Mouse (Mus musculus): Measurements from ENCODE around the gene Smc5. TPM values are rescaled to one million over a fixed set of nuclear protein-coding genes. Genes with fewer than 3 reads are reported as not detected.

Gene Smc5
- polyA plus RNA-seq, 1 experiment = 2.8 TPM

- H3K27me3 ChIP-seq (replicated peaks) = no peaks in the 10 kb centered on the region
- peaks cover 28% of the 10 kb centered on the region for H3K4me1 ChIP-seq
- H3K9me3 ChIP-seq = peaks cover 8% of the 10 kb centered on the region; the same call in 1 of the 2 replicates
- no peak overlapping the region for H3K4me3 ChIP-seq (replicated peaks)
- TF ChIP-seq GATA1 (IDR thresholded peaks at IDR 0.05; ENCODE audit: borderline replicate concordance, low read length) (no peak), FLI1 (IDR thresholded peaks at IDR 0.05; ENCODE audit: low read length) (no peak)
- H3K36me3 ChIP-seq (replicated peaks; ENCODE audit: low read length) = peaks cover 12% of the 10 kb centered on the region
These were observed 15.6 kb upstream of the Smc5 start for GRCm38 (mm10) chr19:23289251-23289650.

- TF ChIP-seq FLI1 (IDR thresholded peaks at IDR 0.05; ENCODE audit: low read length) (no peak), GATA1 (IDR thresholded peaks at IDR 0.05; ENCODE audit: borderline replicate concordance, low read length) (no peak)
- H3K4me1 ChIP-seq = peaks cover 25% of the 10 kb centered on the region
- no peak overlapping the region for H3K4me3 ChIP-seq (replicated peaks)
- no peaks in the 10 kb centered on the region for H3K27me3 ChIP-seq (replicated peaks)
- peaks cover 17% of the 10 kb centered on the region for H3K9me3 ChIP-seq
- peaks cover 16% of the 10 kb centered on the region for H3K36me3 ChIP-seq (replicated peaks; ENCODE audit: low read length)
These were observed 8.4 kb upstream of the Smc5 start for GRCm38 (mm10) chr19:23281911-23282660.

GRCm38 (mm10) chr19:23274054-23274724 lies 492 bp upstream of the Smc5 start:
- H3K4me3 ChIP-seq (replicated peaks) = peak overlapping the region; percentile 96
- H3K9me3 ChIP-seq = peaks cover 5% of the 10 kb centered on the region; the same call in 1 of the 2 replicates
- TF ChIP-seq GATA1 (IDR thresholded peaks at IDR 0.05; ENCODE audit: borderline replicate concordance, low read length) (no peak), FLI1 (IDR thresholded peaks at IDR 0.05; ENCODE audit: low read length) (no peak)
- peaks cover 9% of the 10 kb centered on the region for H3K36me3 ChIP-seq (replicated peaks; ENCODE audit: low read length)
- no peaks in the 10 kb centered on the region for H3K27me3 ChIP-seq (replicated peaks)
- H3K4me1 ChIP-seq = peaks cover 42% of the 10 kb centered on the region

- no peaks in the 10 kb centered on the region for H3K9me3 ChIP-seq
- peaks cover 6% of the 10 kb centered on the region for H3K4me1 ChIP-seq
- no peaks in the 10 kb centered on the region for H3K27me3 ChIP-seq (replicated peaks)
- no peak for TF ChIP-seq FLI1 (IDR thresholded peaks at IDR 0.05; ENCODE audit: low read length)
- TF ChIP-seq GATA1 (IDR thresholded peaks at IDR 0.05; ENCODE audit: borderline replicate concordance, low read length) = no peak
- no peak overlapping the region for H3K4me3 ChIP-seq (replicated peaks)
- peaks cover 92% of the 10 kb centered on the region for H3K36me3 ChIP-seq (replicated peaks; ENCODE audit: low read length)
These were observed 16.9 kb downstream of the Smc5 start for GRCm38 (mm10) chr19:23256771-23257170.

- H3K27me3 ChIP-seq (replicated peaks) = no peaks in the 10 kb centered on the region
- no peak overlapping the region for H3K4me3 ChIP-seq (replicated peaks)
- H3K36me3 ChIP-seq (replicated peaks; ENCODE audit: low read length) = peaks cover 60% of the 10 kb centered on the region
- TF ChIP-seq FLI1 (IDR thresholded peaks at IDR 0.05; ENCODE audit: low read length) = no peak
- TF ChIP-seq GATA1 (IDR thresholded peaks at IDR 0.05; ENCODE audit: borderline replicate concordance, low read length) = no peak
- H3K4me1 ChIP-seq = peaks cover 18% of the 10 kb centered on the region; the same call in 1 of the 2 replicates
- no peaks in the 10 kb centered on the region for H3K9me3 ChIP-seq
These were observed 27.2 kb downstream of the Smc5 start for GRCm38 (mm10) chr19:23246473-23246872.

- H3K27me3 ChIP-seq (replicated peaks) = no peaks in the 10 kb centered on the region
- no peak overlapping the region for H3K4me3 ChIP-seq (replicated peaks)
- H3K4me1 ChIP-seq = no peaks in the 10 kb centered on the region
- peaks cover 78% of the 10 kb centered on the region for H3K36me3 ChIP-seq (replicated peaks; ENCODE audit: low read length)
- TF ChIP-seq FLI1 (IDR thresholded peaks at IDR 0.05; ENCODE audit: low read length) (no peak), GATA1 (IDR thresholded peaks at IDR 0.05; ENCODE audit: borderline replicate concordance, low read length) (no peak)
- no peaks in the 10 kb centered on the region for H3K9me3 ChIP-seq
These were observed 48.6 kb downstream of the Smc5 start for GRCm38 (mm10) chr19:23225065-23225464.

GRCm38 (mm10) chr19:23214326-23214725 lies 59.4 kb downstream of the Smc5 start:
- H3K9me3 ChIP-seq = no peaks in the 10 kb centered on the region
- no peak overlapping the region for H3K4me3 ChIP-seq (replicated peaks)
- no peaks in the 10 kb centered on the region for H3K27me3 ChIP-seq (replicated peaks)
- H3K36me3 ChIP-seq (replicated peaks; ENCODE audit: low read length) = peaks cover 91% of the 10 kb centered on the region
- no peak for TF ChIP-seq FLI1 (IDR thresholded peaks at IDR 0.05; ENCODE audit: low read length)
- no peak for TF ChIP-seq GATA1 (IDR thresholded peaks at IDR 0.05; ENCODE audit: borderline replicate concordance, low read length)
- no peaks in the 10 kb centered on the region for H3K4me1 ChIP-seq

- H3K36me3 ChIP-seq (replicated peaks; ENCODE audit: low read length) = peaks cover 90% of the 10 kb centered on the region
- no peaks in the 10 kb centered on the region for H3K9me3 ChIP-seq
- no peaks in the 10 kb centered on the region for H3K4me1 ChIP-seq
- no peak for TF ChIP-seq FLI1 (IDR thresholded peaks at IDR 0.05; ENCODE audit: low read length)
- TF ChIP-seq GATA1 (IDR thresholded peaks at IDR 0.05; ENCODE audit: borderline replicate concordance, low read length) = no peak
- H3K27me3 ChIP-seq (replicated peaks) = no peaks in the 10 kb centered on the region
- no peak overlapping the region for H3K4me3 ChIP-seq (replicated peaks)
These were observed 62.4 kb downstream of the Smc5 start for GRCm38 (mm10) chr19:23211325-23211724.

GRCm38 (mm10) chr19:23203505-23204053 lies 70.1 kb downstream of the Smc5 start:
- Histone ChIP-seq H3K4me1 (peaks cover 22% of the 10 kb centered on the region), H3K36me3 (replicated peaks; ENCODE audit: low read length) (peaks cover 84% of the 10 kb centered on the region)
- TF ChIP-seq GATA1 (IDR thresholded peaks at IDR 0.05; ENCODE audit: borderline replicate concordance, low read length) = no peak
- TF ChIP-seq FLI1 (IDR thresholded peaks at IDR 0.05; ENCODE audit: low read length) = no peak

GRCm38 (mm10) chr19:23202106-23202505 lies 71.6 kb downstream of the Smc5 start:
- peaks cover 83% of the 10 kb centered on the region for H3K36me3 ChIP-seq (replicated peaks; ENCODE audit: low read length)
- H3K4me3 ChIP-seq (replicated peaks) = no peak overlapping the region
- peaks cover 11% of the 10 kb centered on the region for H3K9me3 ChIP-seq
- peaks cover 22% of the 10 kb centered on the region for H3K4me1 ChIP-seq
- no peaks in the 10 kb centered on the region for H3K27me3 ChIP-seq (replicated peaks)
- TF ChIP-seq FLI1 (IDR thresholded peaks at IDR 0.05; ENCODE audit: low read length) (no peak), GATA1 (IDR thresholded peaks at IDR 0.05; ENCODE audit: borderline replicate concordance, low read length) (no peak)

More at GRCm38 (mm10) chr19:23203505-23204053, 70.1 kb downstream of the Smc5 start:
- Histone ChIP-seq H3K27me3 (replicated peaks) (no peaks in the 10 kb centered on the region), H3K9me3 (peaks cover 11% of the 10 kb centered on the region), H3K4me3 (replicated peaks) (no peak overlapping the region)

Measured in megakaryocyte, embryonic 14.5 days (primary cell).